In the genomic region with DNA sequence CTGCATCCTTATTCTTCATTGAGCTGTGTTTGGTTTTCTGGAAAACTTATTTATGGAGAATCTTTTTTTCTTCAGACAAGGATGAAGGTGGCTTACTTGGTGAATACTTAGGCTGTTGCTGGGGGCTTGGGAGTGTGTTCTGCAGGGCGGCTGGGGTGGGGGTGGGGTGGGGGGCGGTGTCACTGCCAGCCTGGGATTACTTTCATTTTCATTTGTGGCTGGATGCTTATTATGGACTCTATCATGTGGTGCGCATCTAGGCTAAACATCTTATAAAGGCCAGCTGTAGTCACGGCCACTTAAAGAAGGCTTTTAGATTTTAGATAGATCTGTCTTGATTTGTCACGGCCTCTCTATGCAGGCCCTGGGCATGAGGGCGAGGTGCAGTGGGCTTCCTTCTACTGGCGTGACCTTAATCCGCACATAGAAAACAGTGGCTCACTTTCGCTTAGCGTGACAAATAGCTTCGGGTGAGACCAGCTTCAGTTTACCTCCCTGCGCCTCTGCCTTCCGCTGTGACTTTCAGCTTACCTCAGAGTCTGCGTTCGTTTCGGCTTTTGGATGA, we compare ENCODE assay signal across 18 mouse cellular contexts.
DNase-seq lines count a peak whose midpoint lies in the region; ATAC-seq and TF ChIP-seq lines count a peak whose summit lies in the region.
"Had no signal": no experiment of that assay in that cellular context is flagged by ENCODE, and none has a peak within 500 bp of the region (broad histone marks: within the 10 kb centered on the region; RNA-seq: fewer than 3 reads in every experiment).

No protein-coding gene starts in this region.

- no peak for TF ChIP-seq EP300 in stomach, postnatal 0 days (optimal IDR thresholded peaks at IDR 0.05)

- H3K4me2 ChIP-seq in limb, embryonic 14.5 days (replicated peaks; ENCODE audit: low read depth, low read length, severe bottlenecking) = no peak overlapping the region
- no peak overlapping the region for H3K4me2 ChIP-seq in stomach, embryonic 16.5 days (ENCODE audit: low read depth, low read length)
- no peak overlapping the region for H3K4me2 ChIP-seq in stomach, postnatal 0 days (replicated peaks; ENCODE audit: low read depth)
- H3K4me2 ChIP-seq in hindbrain, embryonic 14.5 days (replicated peaks) = 0 out of 2 replicates have a peak overlapping the region, but pooled peaks have one; percentile 1
- H3K4me2 ChIP-seq: limb, embryonic 15.5 days; lung, embryonic 14.5 days; stomach, embryonic 15.5 days had no signal

- no peak overlapping the region for H3K27ac ChIP-seq in limb, embryonic 14.5 days (replicated peaks; ENCODE audit: low read depth, low read length)
- H3K27ac ChIP-seq in limb, embryonic 10.5 days = no peak overlapping the region
- no peak overlapping the region for H3K27ac ChIP-seq in stomach, embryonic 16.5 days (ENCODE audit: low read length)
- no peak overlapping the region for H3K27ac ChIP-seq in stomach, postnatal 0 days (replicated peaks)
- no peak overlapping the region for H3K27ac ChIP-seq in hindbrain, embryonic 14.5 days
- H3K27ac ChIP-seq: forebrain, embryonic 10.5 days; heart, embryonic 10.5 days; limb, embryonic 15.5 days; stomach, embryonic 15.5 days had no signal

- TF ChIP-seq CTCF in stomach, postnatal 0 days (IDR thresholded peaks at IDR 0.05; ENCODE audit: low read depth) = no peak

- H3K27me3 ChIP-seq in limb, embryonic 14.5 days (ENCODE audit: control insufficient read depth, insufficient read depth, low read length) = no peaks in the 10 kb centered on the region
- H3K27me3 ChIP-seq in limb, embryonic 10.5 days (ENCODE audit: low read depth, poor library complexity, severe bottlenecking) = no peaks in the 10 kb centered on the region
- no peaks in the 10 kb centered on the region for H3K27me3 ChIP-seq in stomach, embryonic 16.5 days (ENCODE audit: control insufficient read depth, insufficient read depth, low read length)
- H3K27me3 ChIP-seq in stomach, postnatal 0 days (ENCODE audit: control insufficient read depth, insufficient read depth, low read length) = no peaks in the 10 kb centered on the region
- no peaks in the 10 kb centered on the region for H3K27me3 ChIP-seq in hindbrain, embryonic 14.5 days (ENCODE audit: control insufficient read depth, insufficient read depth, low read length)
- H3K27me3 ChIP-seq: limb, embryonic 15.5 days; stomach, embryonic 15.5 days had no signal

- no peaks in the 10 kb centered on the region for H3K36me3 ChIP-seq in limb, embryonic 14.5 days (ENCODE audit: control insufficient read depth, insufficient read depth, low read length)
- no peaks in the 10 kb centered on the region for H3K36me3 ChIP-seq in limb, embryonic 10.5 days
- H3K36me3 ChIP-seq in stomach, embryonic 16.5 days (ENCODE audit: control insufficient read depth, insufficient read depth, low read length) = no peaks in the 10 kb centered on the region
- no peaks in the 10 kb centered on the region for H3K36me3 ChIP-seq in stomach, postnatal 0 days (ENCODE audit: control insufficient read depth, insufficient read depth, low read length)
- no peaks in the 10 kb centered on the region for H3K36me3 ChIP-seq in hindbrain, embryonic 14.5 days (replicated peaks; ENCODE audit: control insufficient read depth, insufficient read depth)
- H3K36me3 ChIP-seq: forebrain, embryonic 10.5 days; G1E; heart, embryonic 10.5 days; limb, embryonic 15.5 days; stomach, embryonic 15.5 days had no signal

- H3K9me3 ChIP-seq in limb, embryonic 14.5 days (ENCODE audit: control insufficient read depth, low read length) = no peaks in the 10 kb centered on the region
- no peaks in the 10 kb centered on the region for H3K9me3 ChIP-seq in limb, embryonic 10.5 days (replicated peaks)
- H3K9me3 ChIP-seq in stomach, embryonic 16.5 days (replicated peaks; ENCODE audit: control insufficient read depth, low read length) = no peaks in the 10 kb centered on the region
- H3K9me3 ChIP-seq in stomach, postnatal 0 days (ENCODE audit: control insufficient read depth, low read length) = no peaks in the 10 kb centered on the region
- no peaks in the 10 kb centered on the region for H3K9me3 ChIP-seq in hindbrain, embryonic 14.5 days (ENCODE audit: control insufficient read depth, low read length)
- H3K9me3 ChIP-seq: forebrain, embryonic 10.5 days; heart, embryonic 10.5 days; limb, embryonic 15.5 days; stomach, embryonic 15.5 days had no signal

- ATAC-seq in limb, embryonic 14.5 days (ENCODE audit: low FRiP score, low read depth) = peak; percentile 60; the same call in 1 of the 2 replicates
- no peak for ATAC-seq in stomach, embryonic 16.5 days (ENCODE audit: insufficient read depth, low FRiP score)
- ATAC-seq in stomach, postnatal 0 days (ENCODE audit: low FRiP score, low TSS enrichment) = no peak
- ATAC-seq in hindbrain, embryonic 14.5 days (ENCODE audit: low FRiP score) = no peak

- peaks cover 9% of the 10 kb centered on the region for H3K4me1 ChIP-seq in limb, embryonic 14.5 days (ENCODE audit: control insufficient read depth, insufficient read depth, low read length)
- H3K4me1 ChIP-seq in limb, embryonic 10.5 days = no peaks in the 10 kb centered on the region
- H3K4me1 ChIP-seq in stomach, embryonic 16.5 days (ENCODE audit: control insufficient read depth, insufficient read depth, low read length) = peaks cover 15% of the 10 kb centered on the region
- no peaks in the 10 kb centered on the region for H3K4me1 ChIP-seq in stomach, postnatal 0 days (replicated peaks; ENCODE audit: control insufficient read depth, insufficient read depth)
- peaks cover 18% of the 10 kb centered on the region for H3K4me1 ChIP-seq in hindbrain, embryonic 14.5 days (replicated peaks; ENCODE audit: control insufficient read depth, insufficient read depth, low read length)
- H3K4me1 ChIP-seq: heart, embryonic 10.5 days had no signal

- WGBS in limb, embryonic 14.5 days = 77% methylated on average over 16 of the region's 16 CpGs
- WGBS in limb, embryonic 10.5 days = 83% methylated on average over 16 of the region's 16 CpGs
- WGBS in stomach, embryonic 16.5 days = 71% methylated on average over 16 of the region's 16 CpGs
- 70% methylated on average over 16 of the region's 16 CpGs for WGBS in stomach, postnatal 0 days
- WGBS in hindbrain, embryonic 14.5 days = 34% methylated on average over 16 of the region's 16 CpGs

- TF ChIP-seq POLR2A in limb, embryonic 14.5 days (IDR thresholded peaks at IDR 0.05; ENCODE audit: borderline replicate concordance, extremely low read depth, insufficient read depth, insufficient read length) = no peak

- DNase-seq in limb, embryonic 14.5 days (ENCODE audit: low spot score) = no peak
- no peak for DNase-seq in limb, embryonic 10.5 days (ENCODE audit: low spot score)
- DNase-seq in stomach, postnatal 0 days (ENCODE audit: low spot score) = no peak
- DNase-seq in hindbrain, embryonic 14.5 days (ENCODE audit: low spot score) = no peak
- DNase-seq in lung, postnatal 14 days = no peak
- DNase-seq in urinary bladder, postnatal 25 days (ENCODE audit: low spot score) = no peak
- DNase-seq: cerebellum, adult 9-11 months; heart, postnatal 10 days; kidney, adult 9 months; kidney, postnatal 36 days; lung, embryonic 14.5 days; spleen, adult 18-20 months had no signal

- H3K4me3 ChIP-seq in limb, embryonic 14.5 days (replicated peaks; ENCODE audit: low read length) = no peak overlapping the region
- H3K4me3 ChIP-seq in limb, embryonic 10.5 days = no peak overlapping the region
- no peak overlapping the region for H3K4me3 ChIP-seq in stomach, embryonic 16.5 days (replicated peaks; ENCODE audit: low read length)
- no peak overlapping the region for H3K4me3 ChIP-seq in stomach, postnatal 0 days (ENCODE audit: low read depth, low read length)
- H3K4me3 ChIP-seq in hindbrain, embryonic 14.5 days (replicated peaks; ENCODE audit: low read length) = no peak overlapping the region
- H3K4me3 ChIP-seq: forebrain, embryonic 10.5 days; heart, embryonic 10.5 days; limb, embryonic 15.5 days; stomach, embryonic 15.5 days had no signal

- no peak overlapping the region for H3K9ac ChIP-seq in limb, embryonic 14.5 days (ENCODE audit: low read depth, low read length, severe bottlenecking)
- 0 out of 2 replicates have a peak overlapping the region, but pooled peaks have one; percentile 11 for H3K9ac ChIP-seq in stomach, embryonic 16.5 days (ENCODE audit: low read length)
- H3K9ac ChIP-seq in stomach, postnatal 0 days (ENCODE audit: low read length) = no peak overlapping the region
- H3K9ac ChIP-seq in hindbrain, embryonic 14.5 days = no peak overlapping the region
- H3K9ac ChIP-seq: limb, embryonic 15.5 days; lung, embryonic 14.5 days; stomach, embryonic 15.5 days had no signal
